Mouse (Mus musculus): ENCODE measurements around the gene Tas2r126. TPM values are rescaled to one million over a fixed set of nuclear protein-coding genes. Genes with fewer than 3 reads are reported as not detected.

Tas2r126 gene
- not detected in 2 replicates for polyA plus RNA-seq (2012; ENCODE audit: insufficient read depth, insufficient read length, missing spikeins)

- Histone ChIP-seq H3K4me1 (ENCODE audit: control insufficient read depth, insufficient read depth, low read length) (no peaks in the 10 kb centered on the region), H3K27ac (ENCODE audit: insufficient read depth, low read depth, low read length) (no peak within 1 kb of the TSS), H3K4me3 (ENCODE audit: insufficient read depth, low read length) (no peak within 1 kb of the TSS)
- TF ChIP-seq CTCF (IDR thresholded peaks at IDR 0.05; ENCODE audit: low read depth, low read length) (no peak), POLR2A (IDR thresholded peaks at IDR 0.05; ENCODE audit: borderline replicate concordance, low read depth, low read length) (no peak)
Observed at GRCm38 (mm10) chr6:42434446-42434845, at the start of gene Tas2r126. Gene Tas2r126 (plus strand): TSS chr6:42434535.

- H3K27ac ChIP-seq (ENCODE audit: insufficient read depth, low read depth, low read length), result no peak overlapping the region
- TF ChIP-seq CTCF (IDR thresholded peaks at IDR 0.05; ENCODE audit: low read depth, low read length) (no peak), POLR2A (IDR thresholded peaks at IDR 0.05; ENCODE audit: borderline replicate concordance, low read depth, low read length) (no peak)
- H3K4me1 ChIP-seq (ENCODE audit: control insufficient read depth, insufficient read depth, low read length), result peaks cover 2% of the 10 kb centered on the region; the same call in 1 of the 2 replicates
- H3K4me3 ChIP-seq (ENCODE audit: insufficient read depth, low read length), result no peak overlapping the region
Observed at GRCm38 (mm10) chr6:42385635-42386034, 48.7 kb upstream of the Tas2r126 start.

- Histone ChIP-seq H3K27ac (ENCODE audit: insufficient read depth, low read depth, low read length) (no peak overlapping the region), H3K4me1 (ENCODE audit: control insufficient read depth, insufficient read depth, low read length) (peaks cover 13% of the 10 kb centered on the region), H3K4me3 (ENCODE audit: insufficient read depth, low read length) (no peak overlapping the region)
- TF ChIP-seq POLR2A (IDR thresholded peaks at IDR 0.05; ENCODE audit: borderline replicate concordance, low read depth, low read length) (no peak), CTCF (IDR thresholded peaks at IDR 0.05; ENCODE audit: low read depth, low read length) (no peak)
Observed at GRCm38 (mm10) chr6:42391796-42392330, 42.5 kb upstream of the Tas2r126 start.

- TF ChIP-seq POLR2A (IDR thresholded peaks at IDR 0.05; ENCODE audit: borderline replicate concordance, low read depth, low read length), result no peak
- TF ChIP-seq CTCF (IDR thresholded peaks at IDR 0.05; ENCODE audit: low read depth, low read length), result no peak
- Histone ChIP-seq H3K27ac (ENCODE audit: insufficient read depth, low read depth, low read length) (no peak overlapping the region), H3K4me1 (ENCODE audit: control insufficient read depth, insufficient read depth, low read length) (peaks cover 15% of the 10 kb centered on the region), H3K4me3 (ENCODE audit: insufficient read depth, low read length) (no peak overlapping the region)
Observed at GRCm38 (mm10) chr6:42395960-42396809, 38.1 kb upstream of the Tas2r126 start.

GRCm38 (mm10) chr6:42397041-42397657, 37.2 kb upstream of the Tas2r126 start:
- peaks cover 13% of the 10 kb centered on the region for H3K4me1 ChIP-seq (ENCODE audit: control insufficient read depth, insufficient read depth, low read length)
- no peak for TF ChIP-seq CTCF (IDR thresholded peaks at IDR 0.05; ENCODE audit: low read depth, low read length)
- TF ChIP-seq POLR2A (IDR thresholded peaks at IDR 0.05; ENCODE audit: borderline replicate concordance, low read depth, low read length), result no peak
- no peak overlapping the region for H3K4me3 ChIP-seq (ENCODE audit: insufficient read depth, low read length)
- no peak overlapping the region for H3K27ac ChIP-seq (ENCODE audit: insufficient read depth, low read depth, low read length)

- TF ChIP-seq CTCF (IDR thresholded peaks at IDR 0.05; ENCODE audit: low read depth, low read length), result no peak
- no peak for TF ChIP-seq POLR2A (IDR thresholded peaks at IDR 0.05; ENCODE audit: borderline replicate concordance, low read depth, low read length)
- H3K27ac ChIP-seq (ENCODE audit: insufficient read depth, low read depth, low read length), result no peak overlapping the region
- H3K4me1 ChIP-seq (ENCODE audit: control insufficient read depth, insufficient read depth, low read length), result peaks cover 13% of the 10 kb centered on the region
- H3K4me3 ChIP-seq (ENCODE audit: insufficient read depth, low read length), result no peak overlapping the region
Observed at GRCm38 (mm10) chr6:42398285-42398684, 36.0 kb upstream of the Tas2r126 start.

GRCm38 (mm10) chr6:42398998-42399397, 35.3 kb upstream of the Tas2r126 start:
- peaks cover 13% of the 10 kb centered on the region for H3K4me1 ChIP-seq (ENCODE audit: control insufficient read depth, insufficient read depth, low read length)
- TF ChIP-seq POLR2A (IDR thresholded peaks at IDR 0.05; ENCODE audit: borderline replicate concordance, low read depth, low read length), result no peak
- TF ChIP-seq CTCF (IDR thresholded peaks at IDR 0.05; ENCODE audit: low read depth, low read length), result no peak
- H3K4me3 ChIP-seq (ENCODE audit: insufficient read depth, low read length), result no peak overlapping the region
- H3K27ac ChIP-seq (ENCODE audit: insufficient read depth, low read depth, low read length), result no peak overlapping the region

- Histone ChIP-seq H3K4me1 (ENCODE audit: control insufficient read depth, insufficient read depth, low read length) (peaks cover 13% of the 10 kb centered on the region), H3K27ac (ENCODE audit: insufficient read depth, low read depth, low read length) (no peak within 1 kb of the TSS), H3K4me3 (ENCODE audit: insufficient read depth, low read length) (no peak within 1 kb of the TSS)
- TF ChIP-seq CTCF (IDR thresholded peaks at IDR 0.05; ENCODE audit: low read depth, low read length), result no peak
- no peak for TF ChIP-seq POLR2A (IDR thresholded peaks at IDR 0.05; ENCODE audit: borderline replicate concordance, low read depth, low read length)
Observed at GRCm38 (mm10) chr6:42399938-42400337, 34.4 kb upstream of the Tas2r126 start, which contains the start of gene Tas2r143. Gene Tas2r143 (plus strand): TSS chr6:42400238.

GRCm38 (mm10) chr6:42405134-42405533, 29.2 kb upstream of the Tas2r126 start, which contains the start of gene Tas2r135:
Gene Tas2r135 (plus strand): TSS chr6:42405434.
- TF ChIP-seq POLR2A (IDR thresholded peaks at IDR 0.05; ENCODE audit: borderline replicate concordance, low read depth, low read length), result no peak
- no peak for TF ChIP-seq CTCF (IDR thresholded peaks at IDR 0.05; ENCODE audit: low read depth, low read length)
- Histone ChIP-seq H3K4me3 (ENCODE audit: insufficient read depth, low read length) (no peak within 1 kb of the TSS), H3K4me1 (ENCODE audit: control insufficient read depth, insufficient read depth, low read length) (no peaks in the 10 kb centered on the region)

More at GRCm38 (mm10) chr6:42405134-42405533, 29.2 kb upstream of the Tas2r126 start, which contains the start of gene Tas2r135:
- no peak within 1 kb of the TSS for H3K27ac ChIP-seq (ENCODE audit: insufficient read depth, low read depth, low read length)
